Mouse (Mus musculus) embryonic facial prominence, embryonic 14.5 days (tissue): Measurements from ENCODE around the gene Cavin4. TPM values are rescaled to one million over a fixed set of nuclear protein-coding genes. Genes with fewer than 3 reads are reported as not detected.

Source experiments
- ATAC-seq: fragments of 200-750 bp; cut with Nextera tagmentation; 2 replicates; pipeline ENCODE4 v1.8.0; 2017; ENCODE audit warnings: low read depth, moderate number of reproducible peaks, moderate TSS enrichment
- DNase-seq: peaks from one replicate; pipeline ENCODE4 v3.0.0-alpha.2; 2015; ENCODE audit warnings: low spot score
- H3K27ac ChIP-seq: fragments of 300-500 bp; sonication (generic); replicated peaks from 2 replicates; pipeline ENCODE4 v1.5.1; 2014; ENCODE audit warnings: low read depth, mild to moderate bottlenecking, low read length, moderate library complexity
- H3K27me3 ChIP-seq: fragments of 300-500 bp; sonication (generic); replicated peaks from 2 replicates; pipeline ENCODE4 v1.6.1; 2014; ENCODE audit warnings: low read length; ENCODE audit not compliant: control insufficient read depth, insufficient read depth
- H3K36me3 ChIP-seq: fragments of 300-500 bp; sonication (generic); 2 replicates; pipeline ENCODE4 v1.6.1; 2014; ENCODE audit warnings: low read length, mixed read lengths; ENCODE audit not compliant: control insufficient read depth, insufficient read depth
- H3K4me1 ChIP-seq: fragments of 300-500 bp; sonication (generic); 2 replicates; pipeline ENCODE4 v1.6.1; 2014; ENCODE audit warnings: antibody characterized with exemption, low read length; ENCODE audit not compliant: control insufficient read depth, insufficient read depth
- H3K4me2 ChIP-seq: fragments of 300-500 bp; sonication (generic); 2 replicates; pipeline ENCODE4 v1.6.1; 2014; ENCODE audit warnings: low read depth, mild to moderate bottlenecking, low read length, moderate library complexity, mixed read lengths
- H3K4me3 ChIP-seq: fragments of 300-500 bp; sonication (generic); 2 replicates; pipeline ENCODE4 v1.5.1; 2014; ENCODE audit warnings: low read depth, mild to moderate bottlenecking, low read length
- H3K9ac ChIP-seq: fragments of 300-500 bp; sonication (generic); 2 replicates; pipeline ENCODE4 v1.6.1; 2014; ENCODE audit warnings: low read depth, mild to moderate bottlenecking, low read length, moderate library complexity, mixed read lengths
- H3K9me3 ChIP-seq: fragments of 300-500 bp; sonication (generic); 2 replicates; pipeline ENCODE4 v1.6.1; 2016; ENCODE audit warnings: low read length; ENCODE audit not compliant: control insufficient read depth
- WGBS: fragments of 180-500 bp; shearing (Covaris S2); extraction: QIAGEN DNeasy Blood & Tissue Kit; methylation state at CpG from one replicate; pipeline ENCODE4 v1.1.7; 2014; 5-methylcytosine and 5-hydroxymethylcytosine counted together
- polyA plus RNA-seq: library from polyadenylated mRNA; unstranded; fragments of >200 nt; fragmentation: Nextera tagmentation; extraction: Ambion mirVana; gene quantifications from 2 replicates; pipeline ENCODE4 v1.2.1, GENCODE M21; 2014

Cavin4 gene
- polyA plus RNA-seq, 1 experiment from 2014 or later: 32.4 TPM

DNA sequence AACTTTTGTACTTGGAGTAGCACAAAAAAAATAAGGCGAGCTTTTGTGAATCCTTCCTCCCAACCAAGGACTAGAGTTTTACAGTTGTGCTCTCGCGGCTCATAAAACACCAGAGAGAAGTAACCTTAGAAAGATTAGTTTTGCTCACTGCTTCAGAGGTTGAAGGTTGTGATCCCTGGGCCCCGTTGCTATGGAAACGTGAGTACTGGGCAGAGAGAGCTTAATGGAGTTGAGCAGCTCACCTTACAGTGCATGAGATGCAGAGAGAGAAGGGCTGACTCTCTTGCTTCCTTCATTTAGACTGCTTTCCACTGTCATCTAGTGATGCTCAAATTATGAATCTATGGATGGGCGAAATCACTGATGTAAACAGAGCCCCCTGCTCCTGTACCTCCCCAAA is 29.8 kb upstream of the Cavin4 start:
- H3K4me3 ChIP-seq: no peak overlapping the region
- H3K4me2 ChIP-seq: no peak overlapping the region
- no peaks in the 10 kb centered on the region for H3K9me3 ChIP-seq
- no peaks in the 10 kb centered on the region for H3K27me3 ChIP-seq
- peaks cover 38% of the 10 kb centered on the region for H3K36me3 ChIP-seq
- no peaks in the 10 kb centered on the region for H3K4me1 ChIP-seq
- WGBS: 59% methylated on average over 6 of the region's 6 CpGs
- DNase-seq (no peak), ATAC-seq (no peak)
- no peak overlapping the region for H3K27ac ChIP-seq
- no peak overlapping the region for H3K9ac ChIP-seq

DNA sequence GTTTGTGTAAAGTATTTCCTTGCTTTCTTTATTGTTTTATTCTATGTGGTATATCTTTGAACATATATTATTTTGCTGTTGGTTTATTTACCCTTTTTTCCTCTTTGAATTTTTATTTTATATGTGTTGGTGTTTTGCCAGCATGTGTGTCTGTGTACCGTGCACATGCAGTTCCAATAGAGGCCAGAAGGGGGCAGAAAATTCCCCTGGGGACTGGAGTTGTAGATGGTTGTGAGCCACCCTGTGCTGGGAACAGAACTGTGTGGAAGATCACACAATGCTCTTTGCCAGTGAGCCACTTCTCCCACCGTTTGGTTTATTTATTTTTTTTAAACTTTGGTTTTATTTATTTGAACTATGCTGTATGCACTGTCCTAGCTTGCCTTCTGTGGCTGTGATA is 29.3 kb upstream of the Cavin4 start:
- Histone ChIP-seq H3K4me3 (no peak overlapping the region), H3K9me3 (no peaks in the 10 kb centered on the region), H3K36me3 (peaks cover 37% of the 10 kb centered on the region), H3K4me1 (no peaks in the 10 kb centered on the region), H3K27ac (no peak overlapping the region), H3K9ac (no peak overlapping the region), H3K27me3 (no peaks in the 10 kb centered on the region), H3K4me2 (no peak overlapping the region)
- WGBS: 64% methylated on average over 2 of the region's 2 CpGs
- ATAC-seq: no peak
- DNase-seq: no peak

DNA sequence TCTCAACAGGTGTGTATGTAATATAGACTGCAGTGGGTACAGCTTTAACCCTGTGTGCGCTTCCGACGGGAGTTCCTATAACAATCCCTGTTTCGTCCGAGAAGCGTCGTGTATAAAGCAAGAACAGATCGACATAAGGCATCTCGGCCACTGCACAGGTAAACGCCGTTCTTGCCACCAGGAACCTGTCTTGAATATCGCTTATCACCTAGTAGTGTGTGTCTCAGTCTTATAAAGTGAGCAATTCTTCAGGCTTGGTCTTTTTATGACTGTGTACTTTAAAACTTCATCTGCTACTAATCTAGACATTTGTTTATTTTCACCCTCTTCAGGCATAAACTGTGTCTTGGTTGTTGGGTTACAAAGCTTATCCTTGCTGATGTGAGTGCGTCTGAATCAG is 26.5 kb upstream of the Cavin4 start:
- WGBS: 93% methylated on average over 13 of the region's 13 CpGs
- H3K27ac ChIP-seq: no peak overlapping the region
- H3K9ac ChIP-seq: no peak overlapping the region
- H3K4me1 ChIP-seq: no peaks in the 10 kb centered on the region
- no peaks in the 10 kb centered on the region for H3K9me3 ChIP-seq
- H3K36me3 ChIP-seq: peaks cover 51% of the 10 kb centered on the region
- no peak overlapping the region for H3K4me3 ChIP-seq
- H3K4me2 ChIP-seq: no peak overlapping the region
- DNase-seq: no peak
- no peak for ATAC-seq
- no peaks in the 10 kb centered on the region for H3K27me3 ChIP-seq

DNA sequence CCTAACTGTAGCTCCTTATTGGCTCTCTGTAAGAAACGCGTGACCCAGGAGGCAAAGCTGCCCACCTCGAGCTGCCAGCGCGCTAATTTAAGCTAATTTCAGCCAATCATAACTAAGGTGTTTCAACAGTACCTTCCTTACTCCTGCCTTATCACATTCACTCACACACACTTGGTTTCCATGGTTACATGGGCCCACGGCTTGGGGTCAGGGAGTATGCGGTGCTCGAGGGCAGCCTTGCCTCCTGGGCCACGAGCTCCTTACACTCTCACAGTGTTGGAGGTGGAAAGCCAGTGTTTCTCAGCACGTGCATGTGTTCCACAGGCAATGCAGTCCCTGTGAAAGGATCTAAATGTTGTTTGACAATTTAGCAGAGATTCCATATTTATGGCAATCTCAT is 25.2 kb upstream of the Cavin4 start:
- Histone ChIP-seq H3K4me2 (no peak overlapping the region), H3K9ac (no peak overlapping the region), H3K4me3 (no peak overlapping the region), H3K27ac (no peak overlapping the region), H3K27me3 (no peaks in the 10 kb centered on the region), H3K36me3 (peaks cover 61% of the 10 kb centered on the region), H3K4me1 (no peaks in the 10 kb centered on the region), H3K9me3 (no peaks in the 10 kb centered on the region)
- WGBS: 80% methylated on average over 10 of the region's 10 CpGs
- DNase-seq (no peak), ATAC-seq (no peak)

DNA sequence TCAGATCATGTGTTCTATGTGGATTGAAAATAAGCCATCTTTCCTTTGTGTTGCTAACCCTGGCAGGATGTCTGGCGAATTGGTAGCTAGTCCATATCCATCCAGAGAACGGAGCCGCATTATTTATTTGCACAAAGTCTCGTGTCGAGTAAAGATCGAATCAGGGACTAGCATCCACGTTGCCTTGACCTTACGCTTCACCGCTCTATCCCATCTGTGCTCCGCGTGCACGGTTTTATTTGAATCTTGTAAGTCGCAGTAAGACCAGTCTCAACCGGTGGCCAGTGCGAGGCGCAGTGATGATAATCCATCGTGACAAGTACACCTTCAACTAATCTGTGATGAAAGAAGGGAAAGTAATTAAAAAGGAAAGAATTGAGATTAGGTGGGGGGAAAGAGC is 23.8 kb upstream of the Cavin4 start:
- no peak overlapping the region for H3K4me2 ChIP-seq
- 91% methylated on average over 17 of the region's 17 CpGs for WGBS
- peaks cover 61% of the 10 kb centered on the region for H3K36me3 ChIP-seq

DNA sequence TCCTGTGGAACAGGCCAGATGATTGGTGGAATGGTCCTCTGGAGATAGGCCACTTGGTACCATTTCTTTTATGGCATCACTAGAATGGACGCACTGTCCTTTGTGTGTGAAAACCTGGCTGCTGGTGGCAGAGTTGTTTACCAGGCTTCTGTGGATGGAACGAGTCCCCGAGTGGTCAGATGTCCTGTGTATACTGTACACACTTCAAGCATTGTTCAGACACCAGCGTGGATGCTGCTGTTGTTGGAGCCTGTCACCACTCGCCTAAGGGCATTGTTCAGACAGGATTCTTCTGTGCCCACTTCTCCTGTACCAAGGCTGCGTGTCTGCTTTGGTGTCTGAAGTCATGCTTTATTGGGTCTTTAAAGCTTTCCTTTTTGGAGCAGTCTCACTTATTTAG is 19.5 kb upstream of the Cavin4 start:
- Histone ChIP-seq H3K27ac (no peak overlapping the region), H3K9ac (no peak overlapping the region), H3K27me3 (no peaks in the 10 kb centered on the region), H3K4me1 (no peaks in the 10 kb centered on the region), H3K9me3 (no peaks in the 10 kb centered on the region), H3K4me3 (no peak overlapping the region), H3K4me2 (no peak overlapping the region), H3K36me3 (peaks cover 78% of the 10 kb centered on the region)
- no peak for DNase-seq
- WGBS: 88% methylated on average over 6 of the region's 6 CpGs
- no peak for ATAC-seq

More for the DNA sequence above, 23.8 kb upstream of the Cavin4 start:
- H3K27me3 ChIP-seq: no peaks in the 10 kb centered on the region
- no peak for ATAC-seq
- H3K4me1 ChIP-seq: no peaks in the 10 kb centered on the region
- H3K27ac ChIP-seq: no peak overlapping the region
- DNase-seq: no peak
- no peaks in the 10 kb centered on the region for H3K9me3 ChIP-seq
- H3K4me3 ChIP-seq: no peak overlapping the region
- H3K9ac ChIP-seq: no peak overlapping the region

DNA sequence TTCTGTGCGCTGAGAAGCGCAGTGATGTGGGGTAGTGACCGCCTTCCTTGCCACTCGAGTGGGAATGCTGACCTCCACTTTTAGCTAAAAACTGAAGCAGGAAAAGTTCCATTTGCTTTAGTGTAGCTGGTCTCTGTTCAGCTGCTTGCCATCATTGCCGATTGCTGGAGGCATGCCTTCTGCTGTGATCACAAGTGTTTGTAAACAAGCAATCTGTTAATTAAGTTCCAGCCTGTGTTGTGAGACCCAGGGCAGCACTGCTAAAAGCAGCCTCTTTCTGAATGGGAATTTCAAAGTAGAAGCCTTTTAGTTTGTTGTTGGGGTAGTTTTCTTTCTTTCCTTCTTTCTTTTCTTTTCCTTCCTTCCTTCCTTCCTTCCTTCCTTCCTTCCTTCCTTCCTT is 17.2 kb upstream of the Cavin4 start:
- no peak overlapping the region for H3K9ac ChIP-seq
- no peak overlapping the region for H3K27ac ChIP-seq
- peaks cover 78% of the 10 kb centered on the region for H3K36me3 ChIP-seq
- H3K4me3 ChIP-seq: no peak overlapping the region
- no peaks in the 10 kb centered on the region for H3K9me3 ChIP-seq
- H3K4me1 ChIP-seq: no peaks in the 10 kb centered on the region
- ATAC-seq (no peak), DNase-seq (no peak)
- no peak overlapping the region for H3K4me2 ChIP-seq
- H3K27me3 ChIP-seq: no peaks in the 10 kb centered on the region
- 91% methylated on average over 5 of the region's 5 CpGs for WGBS

DNA sequence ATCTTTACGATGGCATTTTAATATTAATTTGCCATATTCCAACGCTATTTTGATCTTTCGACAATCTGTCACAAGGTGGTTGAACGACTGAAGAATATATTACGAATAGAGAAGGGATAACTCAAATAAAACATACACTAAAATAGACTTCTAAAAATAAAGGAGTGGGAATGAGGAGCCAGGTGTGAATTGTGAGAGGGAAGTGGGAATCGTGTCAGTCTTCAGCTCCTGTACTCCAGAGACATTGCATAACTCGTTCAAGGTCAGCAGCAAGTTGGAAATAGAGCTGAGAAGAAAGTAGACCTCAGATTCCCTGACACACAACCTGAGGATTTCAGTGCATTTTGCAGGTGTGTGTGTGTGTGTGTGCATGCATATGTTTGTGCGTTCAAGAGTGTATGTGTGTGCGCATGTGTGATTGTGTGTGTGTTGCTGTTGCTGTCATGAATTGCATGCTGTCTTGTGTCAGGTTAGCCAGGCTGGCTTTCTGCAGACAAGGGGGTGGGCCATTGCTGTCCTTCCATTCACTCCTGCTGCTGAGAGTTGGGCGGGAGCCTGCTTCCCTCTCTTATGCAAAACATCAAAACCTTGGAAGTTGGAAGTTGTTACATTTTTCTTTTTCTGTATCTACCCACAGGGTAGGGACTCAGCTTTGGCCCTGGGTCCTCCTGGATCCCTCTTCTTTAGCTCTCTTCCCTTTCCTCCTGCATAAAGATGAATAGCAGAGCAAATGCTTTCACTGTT is 12.5 kb upstream of the Cavin4 start:
- DNase-seq (no peak), ATAC-seq (no peak)
- H3K4me1 ChIP-seq: no peaks in the 10 kb centered on the region
- H3K9ac ChIP-seq: no peak overlapping the region
- no peak overlapping the region for H3K4me2 ChIP-seq
- no peaks in the 10 kb centered on the region for H3K27me3 ChIP-seq
- H3K4me3 ChIP-seq: no peak overlapping the region
- H3K36me3 ChIP-seq: peaks cover 78% of the 10 kb centered on the region
- H3K9me3 ChIP-seq: no peaks in the 10 kb centered on the region
- 90% methylated on average over 10 of the region's 10 CpGs for WGBS
- no peak overlapping the region for H3K27ac ChIP-seq

DNA sequence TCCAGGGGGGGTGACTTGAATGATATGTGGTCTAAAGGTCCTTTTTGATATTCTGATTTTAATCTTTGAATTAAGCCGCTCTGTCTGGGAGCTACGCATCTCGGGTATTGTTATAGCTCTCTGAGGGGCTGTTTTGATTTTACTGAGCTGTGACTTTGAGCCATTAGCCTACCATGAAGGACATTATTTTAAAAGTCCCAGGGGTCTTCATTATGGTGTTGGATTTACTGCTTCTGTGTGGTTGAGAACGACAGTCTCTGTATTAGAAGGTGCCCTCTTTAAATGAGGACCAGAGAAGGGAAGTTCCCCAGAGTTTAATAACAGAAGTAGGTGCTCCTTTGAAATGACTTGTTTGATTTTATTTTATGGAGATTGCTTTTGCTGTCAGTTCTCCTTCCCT is 9.2 kb upstream of the Cavin4 start:
- Histone ChIP-seq H3K27ac (no peak overlapping the region), H3K36me3 (peaks cover 77% of the 10 kb centered on the region), H3K27me3 (no peaks in the 10 kb centered on the region), H3K4me1 (no peaks in the 10 kb centered on the region), H3K4me3 (no peak overlapping the region), H3K9me3 (no peaks in the 10 kb centered on the region), H3K4me2 (no peak overlapping the region), H3K9ac (no peak overlapping the region)
- 68% methylated on average over 4 of the region's 4 CpGs for WGBS
- no peak for ATAC-seq
- DNase-seq: no peak
